Mouse (Mus musculus) layer of hippocampus, postnatal 36 days (tissue): ENCODE data around the gene Ankub1. TPM values are rescaled to one million over a fixed set of nuclear protein-coding genes. Genes with fewer than 3 reads are reported as not detected.
A peak's percentile ranks its signal among the peaks of the same experiment; 100 is the strongest.

ENCODE experiments used
- DNase-seq, 2 experiments: peaks; one replicate each; pipeline ENCODE4 v3.0.0; 2022
- total RNA-seq, 2 experiments: library from RNA; stranded (reverse); gene quantifications; 2 replicates each; pipeline ENCODE4 v1.2.3; 2021

The Ankub1 gene
- total RNA-seq: 1 to 10 TPM; 1.9 to 2.1 TPM

DNA sequence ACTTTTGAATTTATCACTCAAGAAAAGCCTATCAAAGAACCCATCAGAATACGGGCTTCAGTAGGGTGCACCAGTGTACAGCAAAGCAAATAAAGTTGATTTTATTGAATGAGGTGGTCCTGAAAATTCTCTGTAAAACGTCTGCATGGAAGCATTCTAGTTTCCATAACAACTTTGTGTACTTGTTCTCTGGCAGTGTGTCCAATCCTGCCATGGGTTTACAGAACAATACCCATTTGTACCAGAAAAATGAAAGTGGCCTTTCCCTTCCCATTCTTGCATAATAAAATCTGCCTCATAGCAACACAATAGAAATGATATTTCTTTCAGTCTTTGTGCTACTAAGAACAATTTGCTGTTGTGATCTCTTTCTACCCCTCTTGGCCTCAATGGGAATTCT, at the start of gene Ankub1:
TSS of gene Ankub1 (minus strand) at position 81 of the 400 bp plus-strand sequence.
- no peak for DNase-seq

DNA sequence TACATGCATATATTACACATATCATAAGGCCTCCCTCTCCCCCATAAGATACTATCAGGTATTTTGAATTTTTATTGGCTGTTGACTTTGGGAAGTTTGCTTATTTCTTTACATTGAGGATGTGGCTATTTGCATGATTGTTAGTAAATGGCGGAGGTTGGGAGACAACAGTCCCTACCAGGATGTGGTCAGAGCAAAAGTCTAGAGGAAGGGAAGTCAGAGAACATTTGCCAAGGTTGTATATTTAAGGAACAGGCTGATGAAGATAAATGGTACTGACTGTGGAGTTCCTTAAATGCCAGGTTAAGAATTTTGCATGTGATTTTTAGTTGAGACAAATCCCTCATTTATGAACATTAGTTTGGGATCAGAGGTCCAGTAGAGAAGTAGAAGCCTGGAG, 47.2 kb upstream of the Ankub1 start:
- no peak for DNase-seq

DNA sequence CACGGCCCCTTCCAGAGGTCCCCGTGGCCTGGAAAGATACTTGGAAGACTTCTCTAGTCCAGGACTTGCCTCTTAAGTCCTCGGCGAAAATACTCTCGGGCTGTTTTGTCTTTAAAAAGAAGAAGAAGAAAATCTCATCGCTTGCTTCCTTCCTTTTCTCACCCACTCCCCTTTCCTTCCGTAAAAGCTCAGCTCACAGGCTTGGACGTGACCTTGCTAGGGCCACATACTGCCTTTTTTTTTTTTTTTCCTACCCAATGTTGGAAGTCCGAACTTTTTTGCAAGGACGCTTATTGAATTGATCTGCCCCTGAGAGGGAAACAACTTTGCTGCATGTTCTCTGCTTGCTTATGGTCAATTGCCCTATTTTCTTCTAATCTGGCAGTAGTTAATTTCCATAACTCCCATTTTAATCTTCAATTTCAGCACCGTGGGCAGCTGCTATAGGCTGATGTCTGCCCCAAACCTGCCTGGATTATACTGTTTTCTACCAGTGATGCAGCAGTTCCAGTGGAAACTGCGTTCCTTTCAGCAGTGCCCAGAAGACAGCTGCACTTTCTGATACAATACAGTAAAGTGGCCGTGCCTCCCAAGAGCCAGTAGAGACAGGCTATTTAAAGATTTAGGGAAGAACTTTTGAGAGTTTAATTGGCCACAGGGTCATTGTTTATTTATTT, 44.0 kb upstream of the Ankub1 start:
- DNase-seq: no peak

DNA sequence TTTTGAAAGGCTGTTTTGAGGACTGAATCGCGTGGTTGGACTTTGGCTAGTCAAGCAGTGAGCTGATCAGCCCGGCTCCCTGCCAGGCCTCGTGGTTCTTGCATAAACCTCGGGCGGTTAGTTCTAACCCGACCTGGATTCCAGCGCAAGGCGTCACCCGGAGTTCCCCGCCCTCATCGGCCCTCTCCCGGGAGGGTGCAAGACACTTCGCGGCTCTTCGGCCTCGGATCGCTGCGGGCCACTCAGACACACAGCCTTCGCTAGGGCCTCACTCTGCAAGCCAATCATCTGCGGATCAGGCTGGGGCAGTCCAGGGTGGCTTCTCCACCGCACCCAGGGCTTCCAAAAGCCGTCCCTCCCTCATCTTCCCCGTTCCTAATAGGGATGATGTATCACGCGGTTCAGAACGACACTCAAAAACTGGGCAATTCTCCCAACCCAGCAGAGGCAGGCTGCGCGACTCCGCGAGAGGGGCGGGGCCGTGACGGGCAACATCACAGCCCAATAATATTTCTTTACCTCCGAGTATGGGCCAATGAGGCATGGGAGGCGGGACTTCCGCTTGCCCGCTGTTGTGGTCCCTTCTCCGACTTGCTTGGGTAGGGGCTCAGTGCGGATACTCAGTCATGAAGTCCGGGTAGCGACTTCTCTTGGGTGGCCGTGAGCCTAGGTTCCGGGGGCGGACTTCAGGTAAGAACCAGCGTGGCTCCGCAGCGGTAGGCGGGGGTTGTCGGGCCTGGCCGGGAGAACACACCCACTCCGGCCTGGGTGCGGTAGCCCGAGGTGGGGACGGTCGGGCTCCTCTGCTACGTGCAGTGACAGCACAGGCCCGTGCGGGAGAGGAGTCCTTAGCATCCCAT, 43.1 kb upstream of the Ankub1 start, which contains the start of gene Rnf13:
TSS of gene Rnf13 (plus strand) at position 552 of the 860 bp plus-strand sequence.
- peak; percentile 97 to 98 for DNase-seq

DNA sequence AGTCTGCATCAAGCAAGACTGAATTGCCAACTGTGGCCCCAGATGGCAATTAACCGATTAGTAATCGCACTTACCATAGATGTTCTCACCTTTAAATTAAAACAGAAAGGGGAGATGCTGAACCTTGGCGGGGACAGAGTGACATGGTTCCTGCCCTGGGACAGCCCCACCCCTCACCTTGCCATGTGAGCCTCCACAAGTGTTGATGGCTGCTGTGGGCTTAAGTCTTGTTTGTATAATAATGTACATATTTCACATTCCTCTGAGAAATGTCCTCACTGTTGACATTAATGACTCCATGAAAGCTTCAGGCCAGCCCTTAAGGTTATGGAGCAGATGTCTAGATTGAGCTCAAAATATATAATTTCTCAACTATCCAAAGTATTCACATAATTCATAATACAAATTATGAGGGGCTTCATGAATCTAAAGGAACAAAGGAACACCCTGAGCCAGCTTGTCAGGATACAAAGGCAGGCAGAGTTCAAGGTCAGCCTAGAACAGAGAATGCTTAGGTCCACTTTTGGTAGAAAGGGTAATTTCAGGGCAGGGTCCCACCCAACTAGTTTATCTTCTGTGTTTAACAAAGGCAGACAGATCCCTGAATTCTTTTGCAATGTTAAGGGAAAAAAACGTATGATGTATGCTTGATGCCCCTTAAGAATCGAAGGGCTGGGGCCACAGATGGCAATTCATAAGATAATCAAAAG, 39.8 kb upstream of the Ankub1 start:
- DNase-seq: no peak

DNA sequence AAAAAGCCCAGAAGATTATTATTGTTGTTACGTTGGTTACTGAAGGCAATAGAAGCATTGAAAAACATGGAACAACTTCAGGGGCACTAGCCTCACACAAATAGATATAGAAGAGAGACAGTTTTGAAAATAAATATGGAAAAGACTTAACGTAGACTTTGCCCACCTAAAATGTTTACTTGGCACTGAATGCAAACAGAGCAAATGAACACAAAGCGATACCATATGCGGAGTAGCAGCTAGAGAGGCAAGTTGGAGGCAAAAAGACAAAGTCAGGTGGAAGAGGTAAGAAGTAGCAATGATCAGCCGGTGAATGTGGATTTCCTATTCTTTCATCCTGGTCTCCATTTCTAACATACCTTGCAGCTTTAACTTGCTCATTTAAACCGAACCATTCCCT, 21.6 kb upstream of the Ankub1 start:
- DNase-seq: no peak

DNA sequence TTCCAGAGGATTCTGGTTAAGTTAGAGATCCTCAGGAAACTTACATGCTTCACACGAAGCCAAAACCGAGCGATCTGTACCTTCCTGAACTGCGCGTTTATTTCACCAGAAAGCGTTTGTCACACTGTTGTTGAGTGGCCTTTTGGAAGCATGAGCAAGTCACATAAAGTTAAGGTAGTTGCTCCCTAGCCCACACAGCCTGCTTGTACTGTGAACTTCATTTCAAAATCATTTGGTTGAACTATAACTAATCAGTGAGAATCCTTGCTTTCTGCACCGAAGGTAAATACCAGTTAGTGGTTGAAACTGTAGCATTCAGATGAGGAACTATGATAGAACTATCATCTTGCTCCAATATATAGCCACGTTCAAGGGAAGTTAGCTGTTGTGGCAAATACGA, 4.2 kb upstream of the Ankub1 start:
- no peak for DNase-seq

DNA sequence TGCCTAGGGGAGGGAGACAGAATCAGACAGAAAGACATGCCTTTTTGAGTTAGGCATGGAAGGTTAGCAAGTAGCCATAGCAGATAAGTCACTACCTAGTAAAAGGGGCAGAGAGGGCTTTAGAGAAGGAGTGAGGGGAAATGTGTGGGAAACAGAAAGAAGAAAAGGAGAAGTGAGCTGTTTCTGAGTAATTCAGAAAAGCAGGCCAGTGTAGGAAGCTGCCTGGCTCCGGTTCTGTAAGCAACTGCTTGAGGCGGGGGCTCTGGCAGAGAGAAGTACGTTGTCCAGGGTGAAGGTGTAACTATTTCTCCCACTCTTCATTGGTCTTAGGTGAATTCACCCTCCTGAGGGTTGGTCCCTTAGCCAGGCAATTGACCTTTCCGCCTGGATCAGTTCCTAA, 3.6 kb upstream of the Ankub1 start:
- DNase-seq: no peak

DNA sequence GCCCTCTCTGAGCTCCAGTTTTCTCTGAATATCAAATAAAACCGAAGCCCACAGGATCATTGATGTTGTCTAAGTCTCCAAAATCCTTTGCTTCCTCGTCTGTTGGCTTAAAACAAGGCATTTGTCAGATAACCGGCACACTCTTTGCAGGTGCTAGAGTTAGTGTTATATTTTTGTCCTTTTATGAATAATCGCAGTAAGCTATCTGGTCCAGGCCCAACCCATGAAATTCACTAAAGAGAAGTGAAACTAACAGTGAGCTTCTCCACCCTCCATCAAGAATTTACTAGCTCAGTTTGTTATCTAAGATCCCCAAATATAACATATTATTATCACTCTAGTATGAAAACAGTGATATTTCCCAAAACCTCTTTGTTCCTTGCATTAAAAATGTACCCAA, 827 bp downstream of the Ankub1 start:
- no peak for DNase-seq

DNA sequence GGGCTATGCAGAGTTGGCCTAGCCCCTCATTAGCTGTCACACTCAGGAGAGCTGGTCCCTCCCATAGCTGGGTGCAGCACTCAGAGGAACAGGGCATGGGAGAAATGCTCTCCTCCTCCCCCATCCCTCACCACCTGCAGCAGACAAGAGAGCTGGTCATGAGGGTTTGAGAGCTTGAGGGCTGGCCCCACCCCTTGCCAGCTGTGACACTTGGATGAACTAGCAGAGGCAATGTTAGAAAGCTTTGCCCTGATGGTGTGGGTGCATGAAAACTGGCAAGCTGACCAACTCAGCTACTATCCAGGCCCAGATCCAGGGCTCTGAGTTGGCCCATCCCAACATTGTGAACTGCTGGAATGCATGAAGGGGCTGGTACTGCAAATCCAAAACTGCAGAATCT, 14.8 kb downstream of the Ankub1 start:
- peak; percentile 14 to 36 for DNase-seq

DNA sequence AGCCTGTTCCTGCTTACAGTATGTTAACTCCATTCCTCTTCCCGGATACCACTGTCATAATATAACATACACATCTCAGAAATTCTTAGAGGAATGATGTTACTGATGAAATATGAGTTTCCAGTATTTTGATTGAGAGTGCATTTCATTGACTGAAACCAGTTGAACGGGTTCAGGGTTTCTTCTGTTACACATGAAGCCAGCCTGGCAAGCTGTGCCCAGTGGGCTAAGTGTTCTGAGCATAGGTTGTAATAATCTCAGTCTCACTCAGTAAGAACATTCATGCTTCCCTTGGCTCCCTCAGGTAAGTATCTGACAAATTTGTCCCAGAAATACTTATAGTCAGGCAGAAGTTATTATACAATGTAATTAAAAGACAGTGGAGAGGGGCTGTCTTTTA, 18.5 kb downstream of the Ankub1 start:
- DNase-seq: no peak

DNA sequence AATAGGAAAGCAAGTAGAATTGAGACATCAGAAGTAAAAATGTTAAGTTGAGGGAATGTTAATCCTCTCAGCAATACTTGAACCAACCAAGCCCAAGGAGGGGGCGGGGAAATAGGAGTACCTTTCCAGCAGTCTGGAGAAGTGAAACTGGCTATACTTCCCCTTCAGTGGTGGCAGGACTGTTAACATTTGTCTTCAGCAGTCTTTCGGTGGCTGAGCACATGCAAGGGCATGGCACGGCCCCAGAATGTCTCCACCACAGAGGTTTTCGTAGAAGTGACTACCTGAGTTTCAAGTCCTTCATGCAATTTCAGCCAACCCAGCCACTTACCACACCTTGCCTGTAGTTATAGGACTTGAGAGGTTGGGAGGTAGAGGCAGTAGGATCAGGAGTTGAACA, 19.0 kb downstream of the Ankub1 start:
- no peak for DNase-seq

DNA sequence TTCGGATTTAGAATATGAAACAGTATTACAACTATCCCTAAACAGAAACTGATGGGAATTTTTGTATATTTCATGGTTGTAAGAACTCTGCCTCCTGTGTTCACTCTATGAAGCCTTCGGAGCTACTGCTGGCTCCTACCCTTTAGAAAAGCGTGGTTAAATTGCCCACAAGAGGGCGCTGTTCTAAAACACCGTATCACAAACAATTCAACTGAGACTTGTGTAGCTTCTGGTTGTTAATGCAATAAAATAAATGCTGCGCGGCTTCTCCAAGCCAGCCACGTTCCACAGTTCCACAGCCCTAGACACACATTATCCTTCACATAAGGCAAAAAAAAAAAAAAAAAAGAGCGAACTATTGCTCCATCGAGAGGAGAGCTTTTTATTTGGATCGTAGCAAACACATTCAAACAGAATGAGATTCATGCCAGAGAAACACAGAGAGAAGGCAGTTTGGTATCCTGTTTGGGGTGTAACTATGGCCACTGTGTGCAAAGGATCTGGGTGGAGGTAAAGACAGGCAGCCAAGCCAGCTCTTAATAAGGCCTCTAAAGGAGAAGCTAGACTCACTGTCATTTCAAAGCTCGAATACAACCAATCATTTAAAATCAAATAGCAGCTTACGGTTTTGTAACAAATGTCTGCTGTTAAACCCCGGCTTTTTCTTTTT, 25.4 kb downstream of the Ankub1 start:
- peak; percentile 47 to 64 for DNase-seq

DNA sequence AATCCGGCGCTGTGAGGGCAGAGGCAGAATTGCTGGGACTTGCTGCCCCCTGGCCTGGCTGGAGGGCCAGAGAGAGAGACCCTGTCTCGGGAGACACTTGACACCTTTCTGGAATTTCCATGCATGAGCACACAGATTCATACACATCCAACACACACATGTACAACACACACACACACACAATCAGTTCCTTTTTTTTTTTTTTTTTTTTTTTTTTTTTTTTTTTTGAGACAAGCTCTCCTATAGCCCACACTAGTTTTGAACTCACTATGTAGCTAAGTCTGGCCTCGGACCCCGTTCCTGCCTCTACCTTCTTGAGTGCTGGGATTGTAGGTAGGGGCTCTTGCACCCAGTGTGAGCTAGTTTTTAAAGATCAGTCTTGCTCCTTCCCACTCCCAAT, 26.7 kb downstream of the Ankub1 start:
- no peak for DNase-seq

DNA sequence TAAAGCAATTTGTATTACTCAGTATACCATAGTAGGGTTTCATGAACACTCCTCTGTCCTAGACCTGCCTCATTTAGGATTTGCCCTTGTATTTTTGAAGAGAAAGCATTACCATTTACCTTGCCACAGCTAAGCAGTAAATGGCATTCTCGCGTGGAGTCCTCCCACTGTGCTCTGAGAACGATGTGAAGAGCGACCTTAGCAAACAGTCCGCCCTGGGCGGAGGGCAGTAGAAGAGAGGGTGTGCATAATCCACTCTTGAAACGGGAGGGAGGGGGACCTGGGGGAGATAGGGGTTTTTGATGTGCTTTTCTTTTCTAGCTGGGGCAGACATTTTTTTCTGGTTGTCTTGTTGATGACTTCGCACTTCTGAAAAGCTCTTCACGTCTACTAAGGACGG, 27.9 kb downstream of the Ankub1 start:
- no peak for DNase-seq

DNA sequence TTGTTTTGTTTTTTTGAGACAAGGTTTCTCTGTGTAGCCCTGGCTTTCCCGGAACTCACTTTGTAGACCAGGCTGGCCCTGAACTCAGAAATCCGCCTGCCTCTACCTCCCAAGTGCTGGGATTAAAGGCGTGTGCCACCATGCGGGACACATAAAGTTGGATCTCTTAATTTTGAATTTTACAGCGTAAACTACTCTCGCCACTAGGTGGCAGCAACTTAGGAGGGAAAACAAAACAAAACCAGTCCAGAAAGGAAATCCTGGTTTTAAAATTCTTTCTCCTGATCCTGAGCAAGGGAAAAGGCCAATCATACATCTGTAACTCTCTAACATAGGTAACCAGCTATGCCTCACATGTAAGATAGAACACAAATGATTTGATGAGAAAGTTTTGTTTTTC, 28.9 kb downstream of the Ankub1 start:
- DNase-seq: no peak

DNA sequence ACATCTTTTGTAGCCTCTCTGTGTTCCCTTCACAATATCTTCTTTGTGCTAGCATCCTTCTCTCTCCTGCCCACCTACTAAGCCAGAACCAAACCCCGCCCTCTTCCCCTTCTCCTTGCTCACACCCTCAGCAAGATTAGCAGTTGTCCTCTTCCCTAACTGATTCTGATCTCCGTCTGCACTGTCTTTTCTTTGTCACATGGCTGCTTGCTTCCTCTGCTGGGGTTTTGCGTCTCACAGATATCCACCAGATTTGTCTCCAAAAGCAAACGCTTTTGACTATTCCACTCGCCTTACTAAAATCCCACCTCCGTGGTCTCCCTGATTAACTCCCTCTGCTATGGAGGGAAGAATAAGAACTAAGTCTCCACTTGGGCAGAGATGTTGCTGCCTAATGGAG, 34.0 kb downstream of the Ankub1 start:
- DNase-seq: no peak

DNA sequence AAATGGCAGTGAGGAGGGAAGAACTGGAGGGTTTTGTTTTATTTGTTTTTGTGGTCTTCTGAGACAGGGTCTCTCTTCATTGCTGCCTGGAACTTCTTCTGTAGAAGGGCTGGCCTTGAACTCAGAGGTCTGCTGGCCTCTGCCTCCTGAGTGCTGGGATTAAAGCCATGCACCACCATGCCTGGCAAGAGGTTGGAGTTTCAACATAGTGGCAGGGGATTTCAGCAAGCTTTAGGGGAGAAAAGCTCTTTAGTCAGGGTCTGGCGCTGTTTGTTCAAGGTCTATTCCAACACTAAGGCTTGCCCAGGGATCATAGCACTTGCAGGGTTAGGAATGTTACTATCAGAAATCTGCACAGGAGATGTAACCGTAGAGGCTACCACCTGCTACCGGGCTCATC, 39.0 kb downstream of the Ankub1 start:
- DNase-seq: no peak

DNA sequence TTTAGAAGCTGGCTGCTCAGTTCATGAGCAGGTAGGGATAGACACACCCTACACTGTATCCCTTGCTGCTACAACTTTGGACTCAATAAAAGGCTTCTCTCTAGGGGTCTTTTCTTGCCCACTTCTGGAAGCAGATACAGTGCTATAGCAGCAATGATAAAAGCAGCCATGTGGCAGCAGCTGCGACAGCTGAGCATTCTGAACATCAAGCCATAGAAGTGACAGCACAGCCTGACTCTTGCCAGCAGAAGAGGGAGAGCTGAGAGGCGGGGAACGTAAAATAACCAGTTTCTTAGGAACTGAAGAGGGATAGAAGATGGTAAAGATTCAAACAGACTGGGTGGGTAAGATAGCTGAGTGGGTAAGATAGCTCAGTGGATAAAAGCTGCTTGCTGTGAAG, 40.1 kb downstream of the Ankub1 start:
- DNase-seq: no peak

DNA sequence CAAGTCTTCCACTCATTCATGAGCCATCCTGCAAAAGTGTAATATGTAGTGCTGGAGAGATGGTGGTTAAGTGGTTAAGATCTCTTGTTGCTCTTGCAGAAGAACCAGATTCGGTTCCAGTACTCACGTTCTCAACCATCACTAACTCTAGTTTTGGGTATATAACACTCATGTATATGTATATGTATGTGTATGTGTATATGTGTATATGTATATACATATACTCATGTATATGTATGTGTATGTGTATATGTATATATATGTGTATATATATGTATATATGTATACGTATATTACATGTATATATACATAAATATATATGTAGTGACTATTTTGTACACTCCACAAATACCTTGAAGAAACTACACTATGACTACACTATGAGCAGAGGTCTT, 40.7 kb downstream of the Ankub1 start:
- no peak for DNase-seq

DNA sequence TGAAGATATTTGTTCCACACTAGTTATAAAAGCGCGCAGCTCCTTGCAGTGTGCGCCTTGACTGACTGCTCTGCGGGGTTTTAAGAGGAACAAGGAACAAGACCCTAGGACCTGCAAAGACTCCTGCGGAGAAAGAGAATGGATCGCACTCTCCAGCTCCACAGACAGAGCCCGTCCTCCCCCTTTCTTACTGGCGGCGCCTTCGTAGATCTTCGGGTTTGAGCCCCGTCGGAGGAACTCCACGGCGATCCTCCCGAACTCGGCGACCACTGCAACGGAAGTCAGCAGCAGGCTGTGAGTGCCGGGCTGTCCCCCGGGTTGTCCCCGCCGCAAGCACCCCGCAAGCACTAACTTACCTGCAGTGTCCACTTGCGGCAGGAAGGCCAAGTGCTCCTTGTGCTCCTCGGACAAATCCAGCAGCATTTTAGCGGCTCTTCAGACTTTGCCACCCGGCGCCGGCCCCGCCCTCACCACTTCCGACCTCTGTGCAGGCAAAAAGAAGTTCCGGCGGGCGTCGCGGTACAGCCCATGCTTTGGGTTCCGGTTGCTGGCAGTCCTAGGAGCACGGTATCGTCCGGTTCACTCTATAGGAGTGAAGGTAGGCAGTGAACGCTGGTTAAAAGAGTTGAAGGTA, 41.3 kb downstream of the Ankub1 start, which contains the start of gene Commd2:
TSS of gene Commd2 (minus strand) at position 485 of the 634 bp plus-strand sequence.
- DNase-seq: peak; percentile 88 to 90

DNA sequence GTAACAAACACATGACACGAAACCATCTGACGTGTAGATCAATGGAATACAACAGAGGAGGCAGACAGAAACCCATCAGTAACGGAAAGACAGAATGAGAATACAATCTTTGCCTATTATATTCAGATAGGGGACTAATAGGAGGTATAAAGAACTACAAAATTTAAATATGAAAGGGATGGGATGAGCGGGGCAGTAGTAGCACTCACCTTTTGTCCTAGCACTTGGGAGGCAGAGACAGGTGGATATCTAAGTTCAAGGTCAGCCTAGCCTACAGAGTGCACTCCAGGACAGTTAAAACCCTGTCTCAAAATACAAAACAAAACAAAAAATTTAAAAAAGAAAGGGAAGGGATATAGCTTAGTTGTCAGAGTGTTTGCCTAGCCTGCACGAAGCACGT, 49.4 kb downstream of the Ankub1 start:
- DNase-seq: no peak
